Mouse (Mus musculus) frontal cortex, postnatal 14 days (tissue): Measurements from ENCODE around the gene Tns3.

Source experiments
- DNase-seq, 2 experiments: peaks; one replicate each; pipeline ENCODE4 v3.0.0; 2022; ENCODE audit warnings: low spot score in 2 of 2

Gene Tns3

DNA sequence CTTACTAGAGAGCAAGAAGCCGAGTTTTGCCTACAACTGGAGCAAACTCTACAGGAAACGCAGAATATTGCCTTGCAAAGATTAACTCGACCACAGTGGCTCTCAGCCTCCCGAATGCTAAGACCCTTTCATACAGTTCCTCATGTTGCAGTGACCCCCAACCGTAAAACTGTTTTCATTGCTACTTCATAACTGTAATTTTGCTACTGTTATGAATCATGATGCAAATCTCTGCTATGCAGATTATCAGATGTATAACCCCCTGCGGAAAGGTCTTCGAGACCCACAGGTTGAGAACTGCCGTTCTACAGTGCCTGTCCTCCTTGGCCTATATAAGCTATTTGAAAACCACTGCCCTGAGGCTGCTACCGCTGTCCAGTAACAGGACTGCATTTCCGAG, 46.0 kb downstream of the Tns3 start:
- DNase-seq, result no peak

DNA sequence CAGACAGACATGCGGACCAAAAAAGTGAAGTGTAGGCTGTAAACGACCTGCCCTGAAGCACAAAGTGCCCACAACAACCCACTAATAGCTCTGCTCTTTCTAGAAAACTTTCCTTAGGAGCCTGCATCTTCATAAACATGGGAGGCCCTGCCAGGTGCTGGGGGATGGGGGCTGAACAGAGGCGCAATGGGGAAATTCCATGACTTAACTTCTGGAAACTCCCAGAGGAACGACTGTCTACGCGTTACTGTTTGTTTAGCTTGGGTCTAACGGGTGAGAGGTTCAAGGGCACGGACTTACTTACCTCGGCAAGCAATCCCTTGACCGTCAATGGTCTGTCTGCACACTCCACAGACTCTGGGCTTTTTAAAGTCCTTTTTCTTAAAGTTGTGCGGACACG, 48.9 kb downstream of the Tns3 start:
- no peak for DNase-seq

DNA sequence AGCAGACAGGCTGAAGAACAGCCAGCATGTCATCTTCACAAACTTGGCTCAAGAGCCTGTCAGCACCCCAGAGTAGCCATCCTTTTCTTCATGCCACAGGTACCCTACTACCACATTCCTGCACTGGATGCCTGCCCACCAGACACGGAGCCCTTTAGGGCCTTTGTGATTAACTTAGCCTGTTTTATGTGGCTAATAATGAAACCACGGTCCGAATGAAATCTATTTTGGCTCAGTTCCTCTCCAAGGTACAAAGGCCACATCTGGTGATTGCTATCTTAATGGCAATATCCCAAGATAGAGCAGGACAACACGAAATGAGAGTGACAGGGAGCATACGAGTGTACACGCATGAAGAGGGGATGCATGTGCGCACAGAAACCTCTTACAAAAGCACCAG, 53.9 kb downstream of the Tns3 start:
- DNase-seq, result no peak

DNA sequence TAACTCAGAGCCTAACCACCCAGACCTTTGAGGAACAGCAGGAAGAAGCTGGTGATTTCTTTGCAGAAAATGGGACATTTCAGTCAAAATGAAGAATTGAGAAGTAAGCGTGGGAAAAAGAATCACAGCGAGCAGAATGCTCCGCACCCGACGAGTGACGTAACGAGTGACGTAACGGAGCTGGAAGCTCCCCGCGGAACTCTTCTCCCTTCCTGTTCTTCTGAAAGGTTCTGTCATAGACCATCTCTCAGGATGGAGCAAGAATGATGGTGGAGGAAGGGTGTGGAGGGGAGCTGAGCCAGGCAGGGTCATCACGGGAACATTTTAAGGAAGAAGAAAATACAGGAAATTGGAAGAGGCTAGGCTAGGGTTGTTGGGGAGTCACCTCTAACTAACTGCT, 54.5 kb downstream of the Tns3 start:
- no peak for DNase-seq

DNA sequence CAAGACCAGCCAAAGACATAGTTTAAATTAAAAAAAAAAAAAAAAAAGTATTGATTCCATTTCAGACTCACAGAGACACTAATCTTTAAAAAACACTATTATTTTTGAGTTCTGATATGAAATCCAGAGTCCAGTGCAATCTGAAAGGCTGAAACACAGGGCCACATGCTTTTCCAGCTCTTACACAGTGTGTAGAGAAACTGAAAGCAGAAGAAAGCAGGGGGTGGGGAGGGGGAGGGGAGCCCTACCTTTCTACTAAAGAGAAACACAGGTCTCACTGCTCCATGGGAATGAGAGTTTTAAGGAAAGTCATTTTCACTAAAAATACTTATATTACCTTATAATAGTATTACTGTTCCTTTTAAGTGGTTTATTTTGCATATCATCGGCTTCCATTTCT, 57.2 kb downstream of the Tns3 start:
- DNase-seq, result no peak

DNA sequence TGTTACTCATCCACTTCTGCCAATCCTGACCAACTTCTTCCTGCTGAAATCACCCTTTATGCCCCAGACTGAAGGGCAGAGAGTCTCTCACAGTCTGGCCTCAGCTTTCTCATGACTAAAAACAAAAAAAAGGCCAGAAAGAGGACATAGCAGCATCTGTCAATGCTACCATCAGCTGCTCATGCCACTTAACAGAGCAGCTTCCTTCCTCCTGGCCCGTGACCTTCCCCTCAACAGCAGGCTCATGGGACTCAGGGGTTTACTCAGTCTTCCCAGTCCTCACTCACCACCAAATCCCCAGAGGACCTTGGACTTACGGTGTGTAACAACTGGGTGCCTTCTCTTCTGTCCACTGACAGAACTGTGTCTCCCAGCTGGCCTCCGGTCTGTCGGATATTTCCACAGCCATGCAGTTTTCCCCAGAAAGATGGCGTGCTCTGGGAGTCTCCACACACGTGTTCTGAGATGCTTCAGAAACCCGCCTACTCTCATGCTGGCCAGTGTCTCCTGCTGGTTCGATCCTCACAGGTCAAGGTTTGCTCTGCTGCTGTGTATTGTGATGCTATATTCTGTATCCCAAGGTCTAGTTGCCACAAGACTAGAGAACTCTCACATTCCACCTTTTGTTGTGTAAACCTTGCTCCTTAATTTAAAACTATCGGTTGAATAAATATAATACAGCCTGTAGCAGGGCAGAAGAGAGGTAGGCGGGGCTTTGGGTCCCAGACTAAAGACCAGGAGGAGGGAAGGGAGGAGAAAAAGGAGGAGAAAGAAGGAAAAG, 59.4 kb downstream of the Tns3 start:
- DNase-seq, result no peak

DNA sequence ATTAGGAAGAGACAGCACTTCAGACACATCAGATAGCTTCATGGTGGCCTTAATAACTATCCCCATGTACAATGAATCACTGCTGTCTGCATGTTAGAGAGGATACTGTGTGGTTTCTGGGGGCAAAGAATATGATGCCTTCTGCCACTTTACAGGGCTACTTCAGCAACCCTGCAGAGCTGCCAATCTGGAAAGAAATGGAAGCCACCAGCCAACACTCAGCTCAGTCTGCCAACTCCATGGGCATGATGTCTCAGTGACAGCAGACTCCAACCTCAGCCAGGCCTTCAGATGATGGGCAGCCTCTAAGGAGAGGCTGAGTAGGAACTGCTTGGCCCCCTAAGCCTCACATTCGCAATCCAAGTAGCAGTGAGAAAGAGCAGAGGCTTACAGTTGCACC, 61.7 kb downstream of the Tns3 start:
- no peak for DNase-seq

DNA sequence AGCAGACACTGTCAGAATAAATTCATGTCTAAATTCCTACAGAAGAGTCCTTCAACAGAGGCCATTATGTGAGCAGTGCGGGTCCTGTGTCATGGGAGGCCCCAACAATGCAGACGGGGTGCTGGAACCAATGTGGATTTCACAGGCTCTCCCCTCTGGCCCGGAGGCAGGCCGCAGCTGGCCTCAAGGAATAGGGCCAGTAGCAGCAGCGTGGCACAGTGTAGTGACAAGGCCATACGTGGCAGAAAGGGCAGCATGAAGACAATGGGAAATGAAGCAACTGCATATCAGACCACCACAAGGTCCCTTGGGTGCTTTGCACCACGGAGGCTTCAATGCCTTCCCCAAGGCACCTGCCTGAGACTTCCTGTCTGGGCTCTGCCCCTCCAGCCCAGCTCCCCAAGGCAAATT, 62.9 kb downstream of the Tns3 start:
- DNase-seq, result no peak

DNA sequence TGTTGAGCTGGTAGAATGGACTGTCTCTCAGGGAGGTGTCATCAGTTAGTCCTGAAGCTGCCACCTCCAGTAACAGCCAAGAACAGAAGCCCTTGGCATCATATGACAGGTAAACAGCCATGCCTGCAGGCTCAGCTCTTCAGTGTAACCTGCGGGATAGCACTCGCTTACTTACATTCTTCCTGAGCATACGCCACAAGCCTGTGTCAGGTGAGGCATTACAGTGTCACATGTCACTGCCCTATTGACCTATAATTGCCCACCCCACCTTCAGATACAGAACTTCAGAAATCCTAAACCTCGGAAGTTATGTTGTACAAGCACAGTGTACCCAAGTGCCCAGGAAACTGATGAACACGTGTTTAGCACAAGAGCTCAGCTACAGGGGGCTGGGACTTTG, 68.7 kb downstream of the Tns3 start:
- DNase-seq, result no peak

DNA sequence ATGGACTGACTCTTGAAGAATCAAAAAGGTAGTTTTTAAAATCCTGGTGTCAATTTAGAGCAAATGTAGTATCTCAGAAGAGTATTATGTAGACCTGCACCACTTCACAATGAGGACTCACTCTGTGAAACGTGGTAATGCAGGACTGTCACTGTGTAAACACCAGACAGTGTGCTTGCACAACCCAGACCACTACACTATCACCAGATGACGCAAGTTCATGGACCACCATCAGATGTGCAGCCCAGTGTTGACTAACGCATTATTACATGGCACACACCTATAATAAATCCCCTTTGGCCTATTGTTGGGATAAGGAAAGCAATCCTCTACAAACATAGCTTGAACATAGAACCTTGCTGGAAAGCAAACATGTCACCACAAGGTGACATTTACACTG, 71.2 kb downstream of the Tns3 start:
- DNase-seq, result no peak

DNA sequence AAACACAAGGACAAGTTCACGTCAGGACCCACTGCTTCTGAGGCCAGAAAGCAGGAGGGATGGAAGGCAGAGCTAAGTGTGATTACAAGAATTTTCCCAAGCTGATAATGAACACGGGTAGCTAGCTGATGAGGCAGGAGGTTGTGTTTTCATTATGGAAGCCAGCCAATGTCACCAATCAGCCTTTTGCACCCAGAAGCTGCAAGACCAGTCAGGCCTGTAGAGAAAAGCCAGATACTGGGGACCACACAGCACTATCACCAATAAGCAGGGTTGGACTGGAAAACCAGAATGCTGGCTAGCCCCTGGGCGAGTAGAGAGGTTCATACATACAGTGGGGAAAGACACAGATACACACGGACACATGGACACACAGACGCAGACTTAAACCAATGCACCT, 73.1 kb downstream of the Tns3 start:
- no peak for DNase-seq

DNA sequence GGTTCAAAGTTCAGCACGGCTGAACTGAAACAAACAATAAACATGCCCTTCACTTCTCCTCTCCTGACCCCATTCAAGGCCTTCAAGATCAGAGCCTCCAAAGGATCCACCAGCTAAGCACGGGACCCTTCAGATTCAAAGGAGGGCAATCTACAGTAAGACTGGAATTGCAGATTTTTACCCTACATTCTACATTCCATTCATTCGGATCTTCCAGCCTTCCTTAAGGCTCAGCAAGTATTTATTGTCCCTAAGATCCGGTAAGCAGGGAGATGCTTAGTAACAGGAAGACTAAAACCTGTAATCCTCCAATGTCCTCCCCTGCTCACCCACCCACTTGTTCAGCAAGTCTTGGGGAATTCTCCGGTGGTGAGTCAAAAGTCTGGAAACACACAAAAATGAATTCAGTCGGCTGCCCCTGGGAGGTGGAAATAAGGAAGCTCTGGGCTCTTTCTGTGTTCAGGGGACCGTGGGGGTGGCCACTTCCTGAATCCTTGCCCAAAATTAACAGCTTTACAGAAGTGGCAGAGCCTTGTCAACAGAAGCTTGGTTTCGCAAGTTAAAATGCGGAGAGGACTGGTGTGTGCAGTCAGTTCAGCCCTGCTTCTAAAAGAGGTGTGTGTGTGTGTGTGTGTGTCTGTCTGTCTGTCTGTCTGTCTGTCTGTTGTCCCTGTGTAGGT, 75.0 kb downstream of the Tns3 start:
- peak; percentile 36 to 51 for DNase-seq

DNA sequence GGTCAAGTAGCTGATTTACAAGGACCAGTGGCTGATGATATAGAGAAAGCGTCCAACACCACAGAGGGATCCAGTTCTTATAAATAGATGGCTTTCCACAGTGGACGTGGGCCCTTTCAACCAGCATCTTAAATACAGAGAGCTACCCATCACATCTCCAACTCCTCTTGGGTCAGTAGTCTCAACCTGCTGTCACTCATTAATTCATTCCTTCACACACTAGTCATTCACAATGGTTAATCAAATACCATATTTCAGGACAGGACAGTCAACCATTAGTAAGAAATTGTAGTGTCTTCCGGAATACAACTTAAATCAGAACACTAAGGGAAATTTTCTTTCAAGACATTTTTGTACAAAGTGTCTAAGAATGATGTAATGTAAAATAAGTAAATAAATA, 76.4 kb downstream of the Tns3 start:
- DNase-seq, result no peak

DNA sequence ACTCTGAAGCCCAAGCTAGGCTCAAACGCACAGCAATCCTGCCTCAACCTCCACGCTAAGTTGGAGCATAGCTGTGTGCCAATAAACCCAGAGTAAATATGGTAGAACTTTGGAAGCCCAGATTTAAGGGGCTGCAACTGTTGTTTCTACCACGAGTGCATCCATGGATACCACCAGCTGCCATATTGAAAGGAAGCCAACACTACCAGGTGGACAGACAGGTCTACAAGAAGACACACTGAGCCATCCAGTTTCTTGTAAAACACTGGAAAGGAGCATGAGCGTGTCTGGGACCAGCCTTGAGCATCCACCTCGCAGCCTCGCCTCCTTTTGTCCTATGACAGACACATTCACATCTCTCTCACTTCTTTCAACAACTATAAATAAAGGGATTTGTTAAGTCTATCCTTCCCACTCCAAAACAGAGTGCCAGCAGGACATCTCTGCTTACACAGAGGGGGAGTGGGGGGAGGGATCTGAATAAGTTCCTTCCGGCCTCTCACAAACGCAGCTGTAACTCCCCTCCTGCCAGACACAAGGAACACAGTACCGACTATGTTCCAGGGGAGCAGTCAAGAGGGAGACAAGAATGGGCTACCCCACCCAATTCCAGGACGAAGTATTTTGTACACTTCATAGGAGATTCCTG, 77.2 kb downstream of the Tns3 start:
- no peak for DNase-seq

DNA sequence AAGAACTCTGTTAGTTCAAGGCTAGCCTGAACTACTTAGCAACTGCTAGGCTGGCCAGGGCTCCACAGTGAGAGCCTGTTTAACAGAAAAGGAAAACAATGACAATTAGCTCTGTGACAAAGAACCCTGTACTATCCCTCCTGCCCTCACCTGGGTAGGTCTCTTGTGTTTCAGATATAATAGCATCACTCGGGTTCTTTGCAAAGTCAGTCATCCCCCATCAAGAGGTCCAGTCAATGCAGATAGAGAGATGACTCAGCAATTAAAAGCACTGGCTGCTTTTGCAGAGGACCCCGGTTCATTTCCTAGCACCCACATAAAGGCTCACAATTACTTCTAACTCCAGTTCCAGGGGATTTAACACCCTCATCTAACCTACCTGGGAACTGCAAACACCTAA, 78.0 kb downstream of the Tns3 start:
- no peak for DNase-seq

DNA sequence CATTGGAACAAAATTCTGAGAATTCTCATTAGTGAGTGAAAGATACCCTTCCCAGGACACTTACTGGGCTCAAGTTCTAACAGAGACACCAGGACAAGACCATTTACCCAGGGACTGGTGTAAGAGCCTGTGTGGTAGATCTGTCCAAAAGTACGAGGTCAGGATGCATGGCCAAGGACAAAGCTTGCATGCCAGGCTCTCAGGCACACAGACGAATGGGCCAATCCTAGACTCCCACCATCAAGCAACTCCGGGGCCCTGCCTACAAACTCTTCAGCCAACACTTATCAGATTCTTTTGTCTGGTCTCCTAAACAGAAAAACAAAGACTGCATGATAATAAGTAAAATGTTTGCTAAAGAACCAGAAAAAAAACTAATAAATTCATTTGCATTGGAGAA, 78.6 kb downstream of the Tns3 start:
- no peak for DNase-seq

DNA sequence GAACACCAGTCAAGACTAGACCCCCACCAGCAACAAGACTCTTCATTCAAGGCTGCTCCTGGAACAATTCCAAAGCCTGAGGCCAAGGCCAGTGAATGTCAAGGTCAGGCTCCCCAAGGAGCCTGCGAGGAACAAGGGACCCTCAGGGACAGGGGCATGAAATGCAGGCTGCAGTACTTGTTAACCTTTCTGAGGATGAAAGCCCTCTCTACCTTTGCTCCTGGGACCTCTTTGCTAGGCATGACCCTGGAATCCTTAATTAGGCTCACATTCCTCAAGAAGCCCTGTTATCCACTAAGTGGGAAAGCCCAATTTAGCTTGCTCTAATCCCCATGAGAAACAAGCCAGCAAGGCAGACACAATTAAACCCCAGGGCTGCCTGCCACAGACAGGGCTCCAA, 79.4 kb downstream of the Tns3 start:
- no peak for DNase-seq

DNA sequence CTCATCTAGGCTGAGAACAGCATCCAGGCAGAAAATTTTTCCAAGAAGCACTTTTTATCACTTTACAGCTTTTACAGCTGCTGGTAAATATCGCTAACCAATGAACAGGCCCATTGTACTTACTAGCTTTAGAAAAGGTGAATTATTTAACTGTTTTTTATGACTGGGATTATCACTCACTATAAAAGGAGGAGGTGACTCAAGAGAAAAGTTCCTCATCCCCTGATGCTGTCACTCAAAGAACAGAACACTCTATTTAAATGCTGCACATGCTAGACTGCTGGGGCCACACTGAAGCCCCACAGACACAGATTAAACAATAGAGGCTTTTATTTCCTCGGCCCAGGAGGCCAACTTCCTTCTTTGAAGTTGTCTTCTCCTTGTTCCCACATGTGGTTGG, 80.0 kb downstream of the Tns3 start:
- DNase-seq, result no peak

DNA sequence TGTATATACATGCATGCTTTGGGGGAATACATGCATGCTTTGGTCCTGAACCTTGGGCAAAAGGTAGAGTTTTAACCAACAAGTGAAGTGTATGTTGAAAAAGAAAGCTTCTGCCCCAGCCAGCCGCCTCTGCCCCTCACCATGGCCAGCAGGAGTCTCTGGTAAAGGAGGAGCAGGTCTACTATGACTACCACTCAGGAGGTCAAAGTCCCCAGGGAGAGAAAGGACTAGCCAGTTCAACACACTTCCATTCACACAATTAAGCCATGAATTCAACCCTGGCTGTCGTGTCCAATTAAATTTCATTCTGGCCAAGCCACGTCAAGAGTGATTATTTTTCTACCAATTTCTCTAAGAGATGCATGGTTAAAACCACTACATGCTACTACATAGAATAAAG, 81.2 kb downstream of the Tns3 start:
- DNase-seq, result no peak

DNA sequence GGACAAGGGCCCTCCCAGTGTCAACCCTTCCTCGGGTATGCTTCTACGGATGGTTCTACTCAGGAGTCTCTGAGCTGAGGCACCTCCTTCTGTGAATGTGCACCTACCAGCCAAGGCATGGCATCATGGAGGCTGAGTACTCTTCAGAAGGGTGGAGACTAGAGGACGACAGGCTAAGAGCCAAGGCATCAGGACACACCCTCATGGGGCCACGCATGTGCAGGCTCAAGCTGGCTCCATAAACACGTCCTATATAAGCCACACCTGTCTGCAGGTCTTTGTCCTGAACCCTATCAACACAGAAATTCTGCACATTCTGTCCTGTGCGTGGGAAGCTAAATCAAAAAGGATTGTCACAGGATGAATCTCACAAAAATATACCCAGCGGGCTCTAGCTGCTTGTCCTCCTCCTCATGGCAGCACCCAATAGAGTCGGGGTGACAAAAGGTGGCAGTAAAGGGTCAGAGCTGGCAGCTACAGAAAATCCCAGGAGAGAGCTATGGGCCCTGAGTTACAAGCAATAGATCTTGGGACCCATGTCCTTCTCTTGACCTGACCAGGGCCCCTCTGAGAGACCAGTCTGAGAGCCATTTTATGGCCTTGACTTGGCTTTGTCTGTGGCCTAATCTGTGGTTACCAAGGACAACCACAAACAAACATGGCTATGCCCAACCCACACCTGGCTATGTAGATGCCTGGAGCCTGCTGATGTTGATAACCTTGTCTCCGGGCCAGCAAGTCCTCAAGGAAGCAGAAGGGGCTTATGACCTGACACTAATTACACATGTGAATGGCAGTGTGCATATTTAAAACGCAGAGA, 82.0 kb downstream of the Tns3 start:
- DNase-seq, result no peak

DNA sequence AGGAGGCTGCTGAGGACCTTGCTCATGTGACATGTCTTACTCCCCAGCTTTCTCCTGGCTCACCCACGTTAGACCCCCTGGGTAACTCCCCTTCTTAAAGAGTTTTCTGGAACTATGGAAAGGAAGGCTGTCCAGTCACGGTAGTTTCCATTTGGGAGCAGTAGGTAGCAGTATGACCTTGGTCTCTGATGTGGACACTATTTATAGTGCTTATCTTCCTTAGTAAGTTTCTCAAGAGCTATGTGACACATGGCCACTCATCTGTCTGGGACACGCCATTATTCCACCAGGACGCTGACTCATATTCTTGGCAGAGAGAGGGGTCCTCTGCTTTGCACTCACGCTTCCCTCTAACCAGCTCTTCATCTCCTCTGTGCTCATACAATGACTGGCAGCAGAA, 84.5 kb downstream of the Tns3 start:
- DNase-seq, result no peak
